ENCODE assay signal across 15 mouse cellular contexts in the genomic region with DNA sequence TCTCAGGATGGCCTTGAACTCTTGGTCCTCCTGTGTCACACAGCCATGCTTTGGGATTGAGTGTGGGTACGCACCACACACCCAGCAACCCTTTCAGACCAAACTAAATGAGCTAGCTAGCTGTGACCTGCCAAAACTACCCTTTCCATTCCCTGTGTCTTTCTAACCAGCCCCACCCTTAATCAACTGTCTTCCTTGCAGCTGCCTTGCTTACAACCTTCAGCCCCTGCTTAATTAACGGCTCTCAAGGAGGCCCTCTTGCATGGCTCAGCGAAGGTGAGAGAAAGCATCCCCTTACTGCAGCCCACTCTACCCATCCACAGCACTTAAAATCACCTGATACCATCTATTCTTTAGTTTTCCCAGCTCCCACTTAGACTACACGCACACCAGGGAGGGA.
DNase-seq lines count a peak whose midpoint lies in the region; ATAC-seq lines count a peak whose summit lies in the region.
"Had no signal": no experiment of that assay in that cellular context is flagged by ENCODE, and none has a peak within 500 bp of the region (broad histone marks: within the 10 kb centered on the region; RNA-seq: fewer than 3 reads in every experiment).

No protein-coding gene starts in this region.

- H3K4me1 ChIP-seq in heart, embryonic 12.5 days (replicated peaks), result peaks cover 65% of the 10 kb centered on the region
- peaks cover 62% of the 10 kb centered on the region for H3K4me1 ChIP-seq in heart, embryonic 15.5 days (replicated peaks)
- H3K4me1 ChIP-seq in lung, embryonic 16.5 days (replicated peaks; ENCODE audit: control insufficient read depth, insufficient read depth, low read length), result peaks cover 27% of the 10 kb centered on the region

- no peak overlapping the region for H3K4me3 ChIP-seq in heart, embryonic 12.5 days
- no peak overlapping the region for H3K4me3 ChIP-seq in heart, embryonic 15.5 days
- no peak overlapping the region for H3K4me3 ChIP-seq in lung, embryonic 16.5 days (ENCODE audit: low read length)
- H3K4me3 ChIP-seq: embryonic facial prominence, embryonic 12.5 days; hindbrain, embryonic 13.5 days had no signal

- H3K36me3 ChIP-seq in heart, embryonic 12.5 days, result peaks cover 5% of the 10 kb centered on the region; the same call in 1 of the 2 replicates
- no peaks in the 10 kb centered on the region for H3K36me3 ChIP-seq in heart, embryonic 15.5 days
- H3K36me3 ChIP-seq in lung, embryonic 16.5 days (ENCODE audit: control insufficient read depth, insufficient read depth, low read length), result no peaks in the 10 kb centered on the region
- H3K36me3 ChIP-seq: embryonic facial prominence, embryonic 12.5 days; hindbrain, embryonic 13.5 days had no signal

- no peaks in the 10 kb centered on the region for H3K9me3 ChIP-seq in heart, embryonic 12.5 days (replicated peaks)
- H3K9me3 ChIP-seq in heart, embryonic 15.5 days (replicated peaks), result no peaks in the 10 kb centered on the region
- no peaks in the 10 kb centered on the region for H3K9me3 ChIP-seq in lung, embryonic 16.5 days (ENCODE audit: control insufficient read depth, low read length)
- H3K9me3 ChIP-seq: embryonic facial prominence, embryonic 12.5 days; hindbrain, embryonic 13.5 days had no signal

- H3K27me3 ChIP-seq in heart, embryonic 12.5 days (replicated peaks), result no peaks in the 10 kb centered on the region
- no peaks in the 10 kb centered on the region for H3K27me3 ChIP-seq in heart, embryonic 15.5 days
- H3K27me3 ChIP-seq in lung, embryonic 16.5 days (ENCODE audit: control insufficient read depth, insufficient read depth, low read depth, low read length), result no peaks in the 10 kb centered on the region
- H3K27me3 ChIP-seq: embryonic facial prominence, embryonic 12.5 days; hindbrain, embryonic 13.5 days had no signal

- no peak overlapping the region; the same call in 1 of the 2 replicates for H3K27ac ChIP-seq in heart, embryonic 12.5 days (ENCODE audit: poor library complexity, severe bottlenecking)
- peak overlapping the region; percentile 42; the same call in 1 of the 2 replicates for H3K27ac ChIP-seq in heart, embryonic 15.5 days
- peak overlapping the region; percentile 9; the same call in 1 of the 2 replicates for H3K27ac ChIP-seq in lung, embryonic 16.5 days (ENCODE audit: low read length)
- H3K27ac ChIP-seq: embryonic facial prominence, embryonic 12.5 days; hindbrain, embryonic 13.5 days; liver, embryonic 14.5 days had no signal

- WGBS in heart, embryonic 12.5 days, result 62% methylated on average over 4 of the region's 4 CpGs
- WGBS in heart, embryonic 15.5 days, result 66% methylated on average over 4 of the region's 4 CpGs
- 80% methylated on average over 4 of the region's 4 CpGs for WGBS in lung, embryonic 16.5 days

- ATAC-seq in heart, embryonic 12.5 days (ENCODE audit: insufficient number of reproducible peaks, low FRiP score), result no peak
- ATAC-seq in heart, embryonic 15.5 days (replicated peaks; ENCODE audit: insufficient number of reproducible peaks, insufficient read depth, low FRiP score, low read depth), result no peak
- no peak for ATAC-seq in lung, embryonic 16.5 days (ENCODE audit: low read depth)
- ATAC-seq: intestine, postnatal 0 days had no signal

- H3K4me2 ChIP-seq in heart, embryonic 12.5 days, result no peak overlapping the region
- H3K4me2 ChIP-seq in heart, embryonic 15.5 days, result no peak overlapping the region
- H3K4me2 ChIP-seq in lung, embryonic 16.5 days (ENCODE audit: low read depth, low read length), result no peak overlapping the region
- H3K4me2 ChIP-seq: embryonic facial prominence, embryonic 12.5 days; hindbrain, embryonic 13.5 days had no signal

- H3K9ac ChIP-seq in heart, embryonic 12.5 days, result no peak overlapping the region
- no peak overlapping the region for H3K9ac ChIP-seq in heart, embryonic 15.5 days
- no peak overlapping the region for H3K9ac ChIP-seq in lung, embryonic 16.5 days (ENCODE audit: low read length)
- H3K9ac ChIP-seq: embryonic facial prominence, embryonic 12.5 days; hindbrain, embryonic 13.5 days; liver, embryonic 14.5 days had no signal

- peak; percentile 91 for DNase-seq in heart, adult 11 months
- DNase-seq in heart, adult 18-20 months, result no peak
- DNase-seq in lung, postnatal 25 days (ENCODE audit: low spot score), result no peak
- peak; percentile 36 for DNase-seq in ES-CJ7 (ENCODE audit: low read depth, low spot score)
- DNase-seq in ovary, postnatal 14 days (ENCODE audit: low spot score), result no peak
- DNase-seq: embryo, embryonic 11 days; liver; thymus, postnatal 4 days had no signal

Comparison
In these comparisons a context has a peak if more than half of its experiments do, and no peak if none do; other contexts are left out.
1. DNase-seq: peak in heart, adult 11 months (single experiment) and ES-CJ7 (single experiment); none in heart, adult 18-20 months (0 of 2), lung, postnatal 25 days (single experiment) and ovary, postnatal 14 days (single experiment).